Mouse (Mus musculus): Measurements from ENCODE around the gene Cyp27a1.

Gene Cyp27a1

GRCm38 (mm10) chr1:74713099-74713858 lies at the start of gene Cyp27a1:
TSS of gene Cyp27a1 (plus strand) at chr1:74713574.
- CTCF ChIA-PET = interaction anchor here (0.6 kb wide), 1 partner anchor 97 kb away, joined by 3 read pairs; no protein-coding TSS in a partner anchor

GRCm38 (mm10) chr1:74665153-74665552 lies 48.2 kb upstream of the Cyp27a1 start:
- CTCF ChIA-PET = no interaction called here

GRCm38 (mm10) chr1:74668371-74668770 lies 45.0 kb upstream of the Cyp27a1 start:
- CTCF ChIA-PET = no interaction called here

- CTCF ChIA-PET = no interaction called here
These were observed 40.6 kb upstream of the Cyp27a1 start for GRCm38 (mm10) chr1:74672731-74673130.

- CTCF ChIA-PET = interaction anchor here (0.6 kb wide), 1 partner anchor 848 kb away, joined by 4 read pairs; no protein-coding TSS in a partner anchor
These were observed 36.5 kb upstream of the Cyp27a1 start for GRCm38 (mm10) chr1:74676863-74677262.

GRCm38 (mm10) chr1:74677843-74678242 lies 35.5 kb upstream of the Cyp27a1 start:
- CTCF ChIA-PET = no interaction called here

- CTCF ChIA-PET = no interaction called here
These were observed 26.2 kb upstream of the Cyp27a1 start for GRCm38 (mm10) chr1:74687131-74687530.

- CTCF ChIA-PET = no interaction called here
These were observed 19.3 kb upstream of the Cyp27a1 start for GRCm38 (mm10) chr1:74693891-74694583.

GRCm38 (mm10) chr1:74695836-74696235 lies 17.5 kb upstream of the Cyp27a1 start:
- CTCF ChIA-PET = no interaction called here

GRCm38 (mm10) chr1:74697416-74697815 lies 16.0 kb upstream of the Cyp27a1 start:
- CTCF ChIA-PET = no interaction called here

- CTCF ChIA-PET = no interaction called here
These were observed 15.0 kb upstream of the Cyp27a1 start for GRCm38 (mm10) chr1:74698353-74698752.

- CTCF ChIA-PET = no interaction called here
These were observed 14.6 kb upstream of the Cyp27a1 start for GRCm38 (mm10) chr1:74698791-74699190.

GRCm38 (mm10) chr1:74702142-74702553 lies 11.2 kb upstream of the Cyp27a1 start:
- CTCF ChIA-PET = no interaction called here

GRCm38 (mm10) chr1:74704156-74704555 lies 9.2 kb upstream of the Cyp27a1 start:
- CTCF ChIA-PET = no interaction called here

- CTCF ChIA-PET = interaction anchor here (1.1 kb wide), 1 partner anchor 84 kb away, joined by 3 read pairs; no protein-coding TSS in a partner anchor
These were observed 8.4 kb upstream of the Cyp27a1 start for GRCm38 (mm10) chr1:74705016-74705415.

GRCm38 (mm10) chr1:74709566-74709965 lies 3.8 kb upstream of the Cyp27a1 start:
- CTCF ChIA-PET = no interaction called here

GRCm38 (mm10) chr1:74712046-74712445 lies 1.3 kb upstream of the Cyp27a1 start:
- CTCF ChIA-PET = no interaction called here

- CTCF ChIA-PET = no interaction called here
These were observed 794 bp upstream of the Cyp27a1 start for GRCm38 (mm10) chr1:74712461-74713098.

GRCm38 (mm10) chr1:74713859-74714730 lies 721 bp downstream of the Cyp27a1 start:
- CTCF ChIA-PET = interaction anchor here (0.6 to 0.9 kb wide), 2 partner anchors 92 to 96 kb away, joined by 3 read pairs; no protein-coding TSS in a partner anchor

- CTCF ChIA-PET = interaction anchor here (0.9 kb wide), 1 partner anchor 91 kb away, joined by 3 read pairs; no protein-coding TSS in a partner anchor
These were observed 1.6 kb downstream of the Cyp27a1 start for GRCm38 (mm10) chr1:74714967-74715366.

- CTCF ChIA-PET = interaction anchor here (0.9 kb wide), 1 partner anchor 91 kb away, joined by 3 read pairs; no protein-coding TSS in a partner anchor
These were observed 2.1 kb downstream of the Cyp27a1 start for GRCm38 (mm10) chr1:74715468-74715867.

All from spleen, embryonic (tissue).